ENCODE assay signal across 9 mouse cellular contexts in the genomic region with DNA sequence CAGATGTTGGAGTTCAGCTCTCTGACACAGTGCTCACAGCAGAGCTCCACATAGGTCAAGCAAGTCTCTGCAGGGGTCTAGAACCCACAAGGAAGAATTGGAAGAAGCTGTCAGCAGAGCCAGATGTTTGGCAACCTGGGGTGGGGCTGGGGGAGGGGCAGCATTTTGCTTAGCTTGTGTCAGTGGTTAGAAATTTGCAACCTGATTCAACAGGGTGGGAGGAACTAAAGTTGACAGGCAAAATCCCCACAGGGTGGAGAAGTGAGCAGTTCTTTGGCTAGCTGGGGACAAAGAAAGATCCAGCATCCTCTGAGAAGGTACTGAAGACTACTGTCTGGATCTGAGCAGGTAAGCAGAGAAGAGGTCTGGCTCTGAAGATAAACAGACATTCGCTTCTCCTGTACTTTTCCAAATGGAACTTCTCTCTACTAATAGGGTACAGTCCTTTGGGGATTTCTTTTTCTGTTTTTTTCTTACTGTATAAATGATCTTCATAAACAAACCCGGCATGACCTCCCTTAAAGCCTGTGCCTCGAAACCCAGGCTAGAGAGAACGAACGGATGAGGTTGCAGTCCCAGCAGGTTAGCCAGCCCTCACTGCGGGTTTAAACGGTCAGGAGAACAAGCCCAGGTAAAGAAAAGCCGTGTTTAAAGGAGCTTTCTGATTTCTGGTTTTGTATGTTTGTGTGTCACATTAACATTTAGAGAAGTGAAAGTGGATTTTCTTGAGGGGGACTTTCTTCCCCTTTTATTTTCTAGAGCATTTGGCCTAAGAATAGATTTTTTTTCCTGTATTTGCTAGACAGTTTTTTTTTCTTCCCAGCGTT. TPM values are rescaled to one million over a fixed set of nuclear protein-coding genes. Genes with fewer than 3 reads are reported as not detected.
A peak's percentile ranks its signal among the peaks of the same experiment; 100 is the strongest.
DNase-seq lines count a peak whose midpoint lies in the region; ATAC-seq and TF ChIP-seq lines count a peak whose summit lies in the region.
"Had no signal": no experiment of that assay in that cellular context is flagged by ENCODE, and none has a peak within 500 bp of the region (broad histone marks: within the 10 kb centered on the region; RNA-seq: fewer than 3 reads in every experiment).

A gene (plus strand): TSS at position 268 of the 827 bp plus-strand sequence.

- peak within 1 kb of the TSS; percentile 40 for H3K4me2 ChIP-seq in kidney, embryonic 16.5 days (replicated peaks; ENCODE audit: low read depth, low read length)
- H3K4me2 ChIP-seq: neural tube, embryonic 13.5 days had no signal

- H3K4me1 ChIP-seq in ES-E14 (ENCODE audit: control insufficient read depth in 2 of 2, insufficient read depth in 2 of 2, low read length in 2 of 2, poor library complexity in 1 of 2): 0 out of 4 replicates have a peak, but pooled peaks cover 0 to 1% of the 10 kb centered on the region in 2 experiments
- H3K4me1 ChIP-seq in kidney, embryonic 16.5 days (ENCODE audit: insufficient read depth, low read length): peaks cover 5% of the 10 kb centered on the region; the same call in 1 of the 2 replicates
- H3K4me1 ChIP-seq in megakaryocyte, embryonic 14.5 days: no peaks in the 10 kb centered on the region
- H3K4me1 ChIP-seq in cerebellum, adult 2 months (ENCODE audit: control insufficient read depth, insufficient read depth, low read length): no peaks in the 10 kb centered on the region
- H3K4me1 ChIP-seq: neural tube, embryonic 13.5 days had no signal

- ATAC-seq in kidney, embryonic 16.5 days (ENCODE audit: low FRiP score, low TSS enrichment): peak; percentile 78

- DNase-seq in ES-E14 (ENCODE audit: low read depth, low spot score): peak; percentile 34
- peak; percentile 7 for DNase-seq in brain, embryonic 14.5 days (ENCODE audit: low read depth)
- DNase-seq in cerebellum, adult 2 months: no peak
- no peak for DNase-seq in urinary bladder, postnatal 14 days (ENCODE audit: low spot score)
- DNase-seq in ovary, postnatal 36 days (ENCODE audit: low spot score): no peak

- no peaks in the 10 kb centered on the region for H3K27me3 ChIP-seq in kidney, embryonic 16.5 days (ENCODE audit: insufficient read depth, low read length)
- H3K27me3 ChIP-seq in megakaryocyte, embryonic 14.5 days (replicated peaks): no peaks in the 10 kb centered on the region
- no peaks in the 10 kb centered on the region for H3K27me3 ChIP-seq in cerebellum, adult 2 months (ENCODE audit: control insufficient read depth, insufficient read depth, low read length)
- H3K27me3 ChIP-seq: neural tube, embryonic 13.5 days had no signal

- no peaks in the 10 kb centered on the region for H3K9me3 ChIP-seq in ES-E14 (ENCODE audit: control insufficient read depth, insufficient read depth, low read depth, low read length)
- H3K9me3 ChIP-seq in kidney, embryonic 16.5 days (ENCODE audit: low read length): no peaks in the 10 kb centered on the region
- no peaks in the 10 kb centered on the region for H3K9me3 ChIP-seq in megakaryocyte, embryonic 14.5 days
- H3K9me3 ChIP-seq: neural tube, embryonic 13.5 days had no signal

- in situ Hi-C loops in ES-E14 (cut with MboI; ENCODE audit: low sequenced_read_pairs in 2 of 2, unreplicated experiment in 2 of 2): no loop called here

- 20% methylated on average over 9 of the region's 9 CpGs for WGBS in kidney, embryonic 16.5 days
- 33% methylated on average over 9 of the region's 9 CpGs for WGBS in cerebellum, adult 2 months

- H3K27ac ChIP-seq in ES-E14 (ENCODE audit: insufficient read depth, low read depth, low read length, poor library complexity, severe bottlenecking): no peak within 1 kb of the TSS
- peak within 1 kb of the TSS; percentile 76; the same call in 1 of the 2 replicates for H3K27ac ChIP-seq in kidney, embryonic 16.5 days (ENCODE audit: low read length)
- H3K27ac ChIP-seq in cerebellum, adult 2 months (ENCODE audit: insufficient read depth, low read length): no peak within 1 kb of the TSS
- H3K27ac ChIP-seq: neural tube, embryonic 13.5 days had no signal

- no peaks in the 10 kb centered on the region for H3K36me3 ChIP-seq in ES-E14 (ENCODE audit: control insufficient read depth, insufficient read depth, low read length, poor library complexity, severe bottlenecking)
- H3K36me3 ChIP-seq in kidney, embryonic 16.5 days (ENCODE audit: insufficient read depth, low read length): no peaks in the 10 kb centered on the region
- H3K36me3 ChIP-seq in megakaryocyte, embryonic 14.5 days (replicated peaks; ENCODE audit: low read length): no peaks in the 10 kb centered on the region
- H3K36me3 ChIP-seq: neural tube, embryonic 13.5 days had no signal

- no peak for TF ChIP-seq CTCF in brain, embryonic 14.5 days (IDR thresholded peaks at IDR 0.05; ENCODE audit: borderline replicate concordance, extremely low read depth, insufficient read depth, insufficient read length)
- no peak for TF ChIP-seq CTCF in cerebellum, adult 2 months (IDR thresholded peaks at IDR 0.05; ENCODE audit: borderline replicate concordance, insufficient read depth, low read depth, low read length)

- H3K4me3 ChIP-seq in ES-E14 (ENCODE audit: insufficient read depth in 1 of 2, low read depth in 1 of 2, low read length in 2 of 2, poor library complexity in 1 of 2, severe bottlenecking in 1 of 2): no peak within 1 kb of the TSS
- peak within 1 kb of the TSS; percentile 23 for H3K4me3 ChIP-seq in kidney, embryonic 16.5 days (ENCODE audit: low read length)
- peak within 1 kb of the TSS; percentile 31 for H3K4me3 ChIP-seq in megakaryocyte, embryonic 14.5 days (replicated peaks)
- no peak within 1 kb of the TSS for H3K4me3 ChIP-seq in cerebellum, adult 2 months (replicated peaks; ENCODE audit: insufficient read depth, low read depth, low read length)
- H3K4me3 ChIP-seq: neural tube, embryonic 13.5 days had no signal

- TF ChIP-seq POLR2A in brain, embryonic 14.5 days (IDR thresholded peaks at IDR 0.05; ENCODE audit: borderline replicate concordance, extremely low read depth, insufficient read depth, insufficient read length, poor library complexity, severe bottlenecking): no peak
- no peak for TF ChIP-seq POLR2A in cerebellum, adult 2 months (IDR thresholded peaks at IDR 0.05; ENCODE audit: borderline replicate concordance, insufficient read depth, low read length)

- H3K9ac ChIP-seq in ES-E14 (ENCODE audit: insufficient read depth, low read depth, low read length, poor library complexity, severe bottlenecking): no peak within 1 kb of the TSS
- no peak within 1 kb of the TSS for H3K9ac ChIP-seq in kidney, embryonic 16.5 days (replicated peaks; ENCODE audit: low read length)
- H3K9ac ChIP-seq: neural tube, embryonic 13.5 days had no signal

TF ChIP-seq in ES-E14, 5 proteins besides CTCF, POLR2A, EP300 and RAD21:
- TF ChIP-seq ZNF384 (IDR thresholded peaks at IDR 0.05; ENCODE audit: low read depth, low read length): no peak

RNA-seq across cellular contexts. Expression of the gene that starts here (rescaled TPM):
- total RNA-seq in ES-E14 (2012; rRNA removed): 0.42 and 0.45 TPM in 2 replicates
- 0.18 and 0.21 TPM in 2 replicates for polyA plus RNA-seq in brain, embryonic 14.5 days (2012; rRNA removed)
- polyA plus RNA-seq in kidney, embryonic 16.5 days (2015; fragmentation: Nextera tagmentation; extraction: Ambion mirVana): 4.8 and 5.5 TPM in 2 replicates
- 0.17 TPM in 1 of 2 replicates, not detected in the other for polyA plus RNA-seq in megakaryocyte, embryonic 14.5 days (2012; ENCODE audit: insufficient read depth, low replicate concordance)
- polyA plus RNA-seq in cerebellum, adult 2 months (2012; rRNA removed): 0.05 TPM in 2 replicates
- polyA plus RNA-seq: heart, embryonic 14.5 days had no signal

Comparison
In these comparisons a context has a peak if more than half of its experiments do, and no peak if none do; other contexts are left out.
1. Peak in DNase-seq in ES-E14; RNA of the gene not detected or under 1 TPM.
2. Peak in DNase-seq in brain, embryonic 14.5 days; RNA of the gene not detected or under 1 TPM.
3. H3K4me3 ChIP-seq: peak in kidney, embryonic 16.5 days (single experiment) and megakaryocyte, embryonic 14.5 days (single experiment); none in ES-E14 (0 of 2) and cerebellum, adult 2 months (single experiment).